Comparison of ENCODE assay signal across 7 mouse cellular contexts in the genomic region with DNA sequence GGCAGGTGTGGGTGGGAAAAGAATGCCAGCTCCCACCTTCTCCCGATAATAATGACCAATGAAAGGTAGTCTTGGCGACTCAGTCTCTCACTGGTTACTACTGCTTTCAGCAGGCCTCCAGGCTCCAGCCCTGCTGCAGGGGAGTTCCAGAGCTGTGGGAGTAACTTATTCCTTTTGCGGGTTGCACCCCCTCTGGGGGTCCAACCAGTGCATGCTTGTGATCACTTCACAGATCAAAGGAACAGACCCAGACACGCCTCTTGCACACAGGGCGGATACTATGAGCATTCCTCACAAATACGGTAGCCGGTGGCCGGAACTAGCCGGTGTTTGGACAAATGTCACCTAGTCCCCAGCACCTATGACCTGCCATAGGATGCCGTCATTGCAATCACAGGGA. TPM values are rescaled to one million over a fixed set of nuclear protein-coding genes. Genes with fewer than 3 reads are reported as not detected.
DNase-seq lines count a peak whose midpoint lies in the region; ATAC-seq and TF ChIP-seq lines count a peak whose summit lies in the region.

No protein-coding gene starts in this region.

- peak overlapping the region; percentile 92 for H3K4me2 ChIP-seq in embryonic facial prominence, embryonic 12.5 days (replicated peaks)
- H3K4me2 ChIP-seq in hindbrain, embryonic 12.5 days (replicated peaks) = peak overlapping the region; percentile 73
- H3K4me2 ChIP-seq in midbrain, postnatal 0 days (ENCODE audit: low read depth, low read length, poor library complexity, severe bottlenecking) = 0 out of 2 replicates have a peak overlapping the region, but pooled peaks have one; percentile 66

- peak overlapping the region; percentile 95 for H3K27ac ChIP-seq in embryonic facial prominence, embryonic 12.5 days
- peak overlapping the region; percentile 72 for H3K27ac ChIP-seq in hindbrain, embryonic 12.5 days
- no peak overlapping the region for H3K27ac ChIP-seq in midbrain, postnatal 0 days (ENCODE audit: low read depth, low read length)
- H3K27ac ChIP-seq in thymus, adult 2 months (ENCODE audit: control insufficient read depth, insufficient read depth, low read length) = no peak overlapping the region

- 15% methylated on average over 10 of the region's 10 CpGs for WGBS in embryonic facial prominence, embryonic 12.5 days
- 39% methylated on average over 10 of the region's 10 CpGs for WGBS in hindbrain, embryonic 12.5 days
- WGBS in midbrain, postnatal 0 days = 55% methylated on average over 10 of the region's 10 CpGs
- 93% methylated on average over 10 of the region's 10 CpGs for WGBS in thymus, adult 2 months

- no peak overlapping the region for H3K9ac ChIP-seq in embryonic facial prominence, embryonic 12.5 days
- no peak overlapping the region for H3K9ac ChIP-seq in hindbrain, embryonic 12.5 days
- H3K9ac ChIP-seq in midbrain, postnatal 0 days (replicated peaks; ENCODE audit: low read length, poor library complexity, severe bottlenecking) = no peak overlapping the region

- H3K36me3 ChIP-seq in embryonic facial prominence, embryonic 12.5 days = 0 out of 2 replicates have a peak, but pooled peaks cover 7% of the 10 kb centered on the region
- H3K36me3 ChIP-seq in hindbrain, embryonic 12.5 days = no peaks in the 10 kb centered on the region
- no peaks in the 10 kb centered on the region for H3K36me3 ChIP-seq in midbrain, postnatal 0 days (ENCODE audit: insufficient read depth, low read length)
- no peaks in the 10 kb centered on the region for H3K36me3 ChIP-seq in thymus, adult 2 months (ENCODE audit: control insufficient read depth, insufficient read depth, low read length)

- H3K4me3 ChIP-seq in embryonic facial prominence, embryonic 12.5 days = peak overlapping the region; percentile 55
- peak overlapping the region; percentile 52 for H3K4me3 ChIP-seq in hindbrain, embryonic 12.5 days
- H3K4me3 ChIP-seq in midbrain, postnatal 0 days (ENCODE audit: low read depth, low read length) = no peak overlapping the region
- H3K4me3 ChIP-seq in thymus, adult 2 months (ENCODE audit: control insufficient read depth, insufficient read depth, low read length) = no peak overlapping the region

- H3K27me3 ChIP-seq in embryonic facial prominence, embryonic 12.5 days = no peaks in the 10 kb centered on the region
- peaks cover 50% of the 10 kb centered on the region for H3K27me3 ChIP-seq in hindbrain, embryonic 12.5 days
- H3K27me3 ChIP-seq in midbrain, postnatal 0 days (ENCODE audit: insufficient read depth, low read length) = peaks cover 29% of the 10 kb centered on the region
- H3K27me3 ChIP-seq in thymus, adult 2 months (ENCODE audit: control insufficient read depth, insufficient read depth, low read length) = no peaks in the 10 kb centered on the region

- peaks cover 38% of the 10 kb centered on the region for H3K4me1 ChIP-seq in embryonic facial prominence, embryonic 12.5 days
- peaks cover 30% of the 10 kb centered on the region for H3K4me1 ChIP-seq in hindbrain, embryonic 12.5 days
- peaks cover 4% of the 10 kb centered on the region; the same call in 1 of the 2 replicates for H3K4me1 ChIP-seq in midbrain, postnatal 0 days (ENCODE audit: insufficient read depth, low read length)
- peaks cover 24% of the 10 kb centered on the region for H3K4me1 ChIP-seq in thymus, adult 2 months (replicated peaks; ENCODE audit: control insufficient read depth, insufficient read depth, low read length)

- TF ChIP-seq POLR2A in thymus, adult 2 months (IDR thresholded peaks at IDR 0.05; ENCODE audit: control insufficient read depth, extremely low read depth, insufficient read depth, low read length, poor library complexity) = no peak

- DNase-seq in kidney, postnatal 4 days = peak; percentile 60 to 74
- DNase-seq in kidney, postnatal 14 days = no peak
- no peak for DNase-seq in midbrain, postnatal 0 days (ENCODE audit: low spot score)
- no peak for DNase-seq in adrenal gland, adult 18-20 months (ENCODE audit: low spot score in 2 of 2)
- DNase-seq in thymus, adult 2 months = no peak

- no peak for TF ChIP-seq CTCF in midbrain, postnatal 0 days (IDR thresholded peaks at IDR 0.05)
- TF ChIP-seq CTCF in thymus, adult 2 months (IDR thresholded peaks at IDR 0.05; ENCODE audit: borderline replicate concordance, control insufficient read depth, extremely low read depth, insufficient read depth, low read length, poor library complexity) = no peak

- no peak for ATAC-seq in embryonic facial prominence, embryonic 12.5 days (ENCODE audit: insufficient number of reproducible peaks, insufficient read depth, low FRiP score, low TSS enrichment)
- no peak for ATAC-seq in hindbrain, embryonic 12.5 days (ENCODE audit: low FRiP score)
- no peak for ATAC-seq in midbrain, postnatal 0 days (ENCODE audit: low FRiP score)

- H3K9me3 ChIP-seq in embryonic facial prominence, embryonic 12.5 days = no peaks in the 10 kb centered on the region
- no peaks in the 10 kb centered on the region for H3K9me3 ChIP-seq in hindbrain, embryonic 12.5 days (replicated peaks)
- no peaks in the 10 kb centered on the region for H3K9me3 ChIP-seq in midbrain, postnatal 0 days (ENCODE audit: low read length)

RNA-seq across cellular contexts. Expression of gene Eva1b, which starts 2.3 kb away (rescaled TPM):
- 68.9 and 69.4 TPM in 2 replicates for polyA plus RNA-seq in embryonic facial prominence, embryonic 12.5 days (2016; fragmentation: Nextera tagmentation; extraction: Ambion mirVana)
- polyA plus RNA-seq in hindbrain, embryonic 12.5 days (2016; fragmentation: Nextera tagmentation; extraction: Ambion mirVana) = 35.4 and 40.0 TPM in 2 replicates
- total RNA-seq in midbrain, postnatal 0 days (2014; rRNA removed) = 8.5 and 12.3 TPM in 2 replicates
- polyA plus RNA-seq in midbrain, postnatal 0 days (2015; fragmentation: Nextera tagmentation; extraction: Ambion mirVana) = 9.1 and 10.6 TPM in 2 replicates
- 10 to 100 TPM; 13.3 to 13.8 TPM for total RNA-seq in adrenal gland, adult 18-20 months (2021)
- 94.3 and 95.2 TPM in 2 replicates for polyA plus RNA-seq in thymus, adult 2 months (2012; rRNA removed)

RNA-seq across cellular contexts. Expression of gene Sh3d21, which starts 13.5 kb away (rescaled TPM):
- 7.0 and 8.4 TPM in 2 replicates for polyA plus RNA-seq in embryonic facial prominence, embryonic 12.5 days (2016; fragmentation: Nextera tagmentation; extraction: Ambion mirVana)
- 3.7 and 5.3 TPM in 2 replicates for polyA plus RNA-seq in hindbrain, embryonic 12.5 days (2016; fragmentation: Nextera tagmentation; extraction: Ambion mirVana)
- total RNA-seq in midbrain, postnatal 0 days (2014; rRNA removed) = 0.19 and 2.7 TPM in 2 replicates
- 2.6 and 2.9 TPM in 2 replicates for polyA plus RNA-seq in midbrain, postnatal 0 days (2015; fragmentation: Nextera tagmentation; extraction: Ambion mirVana)
- 1 to 10 TPM; 2.8 to 2.9 TPM for total RNA-seq in adrenal gland, adult 18-20 months (2021)
- 0.75 and 1.2 TPM in 2 replicates for polyA plus RNA-seq in thymus, adult 2 months (2012; rRNA removed)

RNA-seq across cellular contexts. Expression of gene Stk40, which starts 46.0 kb away (rescaled TPM):
- polyA plus RNA-seq in embryonic facial prominence, embryonic 12.5 days (2016; fragmentation: Nextera tagmentation; extraction: Ambion mirVana) = 45.7 and 48.0 TPM in 2 replicates
- polyA plus RNA-seq in hindbrain, embryonic 12.5 days (2016; fragmentation: Nextera tagmentation; extraction: Ambion mirVana) = 49.4 and 51.0 TPM in 2 replicates
- total RNA-seq in midbrain, postnatal 0 days (2014; rRNA removed) = 18.0 and 21.2 TPM in 2 replicates
- 16.9 and 17.4 TPM in 2 replicates for polyA plus RNA-seq in midbrain, postnatal 0 days (2015; fragmentation: Nextera tagmentation; extraction: Ambion mirVana)
- total RNA-seq in adrenal gland, adult 18-20 months (2021) = 10 to 100 TPM; 63.0 to 77.6 TPM
- 36.5 and 43.1 TPM in 2 replicates for polyA plus RNA-seq in thymus, adult 2 months (2012; rRNA removed)

RNA-seq across cellular contexts. Expression of gene Thrap3, which starts 52.8 kb away (rescaled TPM):
- polyA plus RNA-seq in embryonic facial prominence, embryonic 12.5 days (2016; fragmentation: Nextera tagmentation; extraction: Ambion mirVana) = 298 and 302 TPM in 2 replicates
- polyA plus RNA-seq in hindbrain, embryonic 12.5 days (2016; fragmentation: Nextera tagmentation; extraction: Ambion mirVana) = 250 and 255 TPM in 2 replicates
- total RNA-seq in midbrain, postnatal 0 days (2014; rRNA removed) = 119 and 162 TPM in 2 replicates
- polyA plus RNA-seq in midbrain, postnatal 0 days (2015; fragmentation: Nextera tagmentation; extraction: Ambion mirVana) = 81.6 and 94.8 TPM in 2 replicates
- 100 to 1,000 TPM; 142 to 182 TPM for total RNA-seq in adrenal gland, adult 18-20 months (2021)
- 91.8 and 101 TPM in 2 replicates for polyA plus RNA-seq in thymus, adult 2 months (2012; rRNA removed)

RNA-seq across cellular contexts. Expression of gene Lsm10, which starts 53.4 kb away (rescaled TPM):
- 42.8 and 45.3 TPM in 2 replicates for polyA plus RNA-seq in embryonic facial prominence, embryonic 12.5 days (2016; fragmentation: Nextera tagmentation; extraction: Ambion mirVana)
- polyA plus RNA-seq in hindbrain, embryonic 12.5 days (2016; fragmentation: Nextera tagmentation; extraction: Ambion mirVana) = 37.7 and 39.6 TPM in 2 replicates
- total RNA-seq in midbrain, postnatal 0 days (2014; rRNA removed) = 27.0 and 28.6 TPM in 2 replicates
- polyA plus RNA-seq in midbrain, postnatal 0 days (2015; fragmentation: Nextera tagmentation; extraction: Ambion mirVana) = 47.7 and 49.3 TPM in 2 replicates
- total RNA-seq in adrenal gland, adult 18-20 months (2021) = 10 to 100 TPM; 18.7 to 25.2 TPM
- polyA plus RNA-seq in thymus, adult 2 months (2012; rRNA removed) = 41.0 and 41.7 TPM in 2 replicates

Comparison
In these comparisons a context has a peak if more than half of its experiments do, and no peak if none do; other contexts are left out.
1. DNase-seq: peak in kidney, postnatal 4 days (2 of 2); none in kidney, postnatal 14 days (single experiment), midbrain, postnatal 0 days (single experiment), adrenal gland, adult 18-20 months (0 of 2) and thymus, adult 2 months (single experiment).
2. H3K27ac ChIP-seq: peak in embryonic facial prominence, embryonic 12.5 days (single experiment) and hindbrain, embryonic 12.5 days (single experiment); none in midbrain, postnatal 0 days (single experiment) and thymus, adult 2 months (single experiment).
3. H3K4me3 ChIP-seq: peak in embryonic facial prominence, embryonic 12.5 days (single experiment) and hindbrain, embryonic 12.5 days (single experiment); none in midbrain, postnatal 0 days (single experiment) and thymus, adult 2 months (single experiment).
4. Peak in every context shown above with its lines, with median percentiles within 50 percentile points of each other: H3K4me2 ChIP-seq.